In the genomic region with DNA sequence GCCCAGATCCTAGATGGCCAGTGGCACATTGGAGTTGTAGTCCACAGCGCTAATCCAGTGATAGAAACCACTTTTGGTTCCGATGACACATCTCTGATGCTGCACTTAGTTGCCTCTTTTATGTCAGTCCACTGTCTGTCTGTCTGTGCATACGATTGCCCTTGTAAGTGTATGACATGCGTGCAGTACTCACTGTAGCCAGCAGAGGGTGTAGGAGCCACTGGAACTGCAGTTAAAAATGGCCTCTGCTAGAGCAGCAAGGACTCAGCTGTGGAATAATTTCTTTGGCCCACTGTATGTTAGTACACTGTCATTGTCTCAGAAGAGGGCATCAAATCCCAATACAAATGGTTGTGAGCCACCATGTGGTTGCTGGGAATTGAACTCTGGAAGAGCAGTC, we compare ENCODE assay signal across 9 mouse cellular contexts. TPM values are rescaled to one million over a fixed set of nuclear protein-coding genes. Genes with fewer than 3 reads are reported as not detected.
DNase-seq lines count a peak whose midpoint lies in the region; ATAC-seq and TF ChIP-seq lines count a peak whose summit lies in the region.
"Had no signal": no experiment of that assay in that cellular context is flagged by ENCODE, and none has a peak within 500 bp of the region (broad histone marks: within the 10 kb centered on the region; RNA-seq: fewer than 3 reads in every experiment).

No protein-coding gene starts in this region.

- peak; percentile 97 for ATAC-seq in megakaryocyte progenitor cell, adult 5-6 weeks (replicated peaks; ENCODE audit: poor library complexity)

- no peak overlapping the region for H3K4me3 ChIP-seq in left cerebral cortex, adult 2 months
- H3K4me3 ChIP-seq: limb, embryonic 13.5 days had no signal

- H3K27ac ChIP-seq in left cerebral cortex, adult 2 months = no peak overlapping the region
- H3K27ac ChIP-seq: limb, embryonic 13.5 days had no signal

- peak; percentile 63 for TF ChIP-seq CTCF in left cerebral cortex, adult 2 months (IDR thresholded peaks at IDR 0.05)

- DNase-seq in cerebellum, postnatal 36 days = peak; percentile 36 to 44
- DNase-seq in cerebellum, adult 9-11 months = no peak
- no peak for DNase-seq in left cerebral cortex, adult 2 months (ENCODE audit: extremely low spot score in 1 of 2, low spot score in 2 of 2)
- no peak for DNase-seq in left cerebral cortex, postnatal 36 days (ENCODE audit: low spot score in 2 of 2)
- DNase-seq in T-cell, adult 2 months (ENCODE audit: low spot score) = peak; percentile 55
- peak; percentile 25 for DNase-seq in forelimb bud, embryonic 11.5 days (ENCODE audit: low read depth, low spot score)
- DNase-seq in thymus, postnatal 4 days = peak; percentile 82

- intact Hi-C loops in left cerebral cortex, adult 2 months (cut with DNase I) = no loop called here
- intact Hi-C loops in left cerebral cortex, postnatal 36 days (cut with DNase I) = no loop called here

RNA-seq across cellular contexts. Expression of gene Nrbf2, which starts 38.0 kb away (rescaled TPM):
- total RNA-seq in left cerebral cortex, adult 2 months (2021) = 10 to 100 TPM; 19.4 to 20.1 TPM
- total RNA-seq in left cerebral cortex, postnatal 36 days (2021) = 10 to 100 TPM; 17.8 to 18.1 TPM
- total RNA-seq in megakaryocyte progenitor cell, adult 5-6 weeks (2015) = 32.2 and 33.6 TPM in 2 replicates
- 13.2 and 21.9 TPM in 2 replicates for total RNA-seq in megakaryocyte progenitor cell, adult 5-6 weeks (2017)

Comparison
In these comparisons a context has a peak if more than half of its experiments do, and no peak if none do; other contexts are left out.
1. DNase-seq: peak in cerebellum, postnatal 36 days (2 of 2), T-cell, adult 2 months (single experiment), forelimb bud, embryonic 11.5 days (single experiment) and thymus, postnatal 4 days (single experiment); none in cerebellum, adult 9-11 months (single experiment), left cerebral cortex, adult 2 months (0 of 2) and left cerebral cortex, postnatal 36 days (0 of 2).